Mouse (Mus musculus) thymus, postnatal 14 days (tissue): Measurements from ENCODE around the gene Pip5k1b.
A peak's percentile ranks its signal among the peaks of the same experiment; 100 is the strongest.
"Not testable (repeated sequence)": the region's sequence is repeated elsewhere in the genome, so short reads cannot be mapped to it uniquely, and the experiment has no call there.

Experiments used
- DNase-seq: peaks from one replicate; pipeline ENCODE4 v3.0.0; 2021

The Pip5k1b gene

GRCm38 (mm10) chr19:24555466-24555903 is at the start of gene Pip5k1b:
Pip5k1b (minus strand) TSS chr19:24555872.
- peak; percentile 85 for DNase-seq

DNA sequence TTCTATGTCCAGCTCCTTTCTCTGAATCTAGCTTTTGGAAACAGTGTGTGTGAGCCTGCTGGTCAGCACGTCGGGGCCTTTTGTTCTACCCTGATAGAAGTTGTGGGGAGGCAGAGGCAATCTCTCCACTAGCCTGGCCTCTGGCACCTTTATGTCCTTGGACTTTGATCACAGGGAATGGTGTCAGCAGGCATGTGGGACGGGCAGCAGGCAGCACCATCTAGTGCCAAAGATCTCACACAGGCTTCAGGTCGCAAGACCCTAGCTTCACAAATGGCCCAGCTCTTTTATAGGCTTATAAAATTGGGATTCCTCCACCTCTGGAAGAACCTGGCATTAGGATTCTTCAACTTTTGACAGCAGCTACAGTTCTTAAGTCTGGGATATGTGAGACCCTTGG is 48.4 kb upstream of the Pip5k1b start:
- DNase-seq, result no peak

GRCm38 (mm10) chr19:24603431-24603830 is 47.8 kb upstream of the Pip5k1b start:
- no peak for DNase-seq

DNA sequence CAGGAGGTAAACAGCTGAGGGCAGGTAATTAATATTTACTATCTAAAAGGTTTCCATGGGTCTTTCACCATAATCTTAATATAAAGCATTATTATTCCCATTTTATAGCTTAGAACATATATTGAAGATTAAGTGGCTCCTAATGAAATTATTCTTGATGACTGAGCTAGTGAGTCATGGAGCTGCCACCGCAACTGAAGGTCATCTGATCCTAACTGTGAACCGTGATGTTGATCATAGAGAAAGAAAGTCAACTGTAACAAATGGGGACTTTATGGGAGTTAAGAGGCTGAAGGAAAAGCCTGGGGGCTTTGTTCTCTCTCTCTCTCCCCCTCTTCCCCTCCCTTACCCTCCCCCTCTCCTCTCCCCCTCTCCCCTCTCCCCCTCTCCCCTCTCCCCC is 31.1 kb upstream of the Pip5k1b start:
- DNase-seq, result no peak

DNA sequence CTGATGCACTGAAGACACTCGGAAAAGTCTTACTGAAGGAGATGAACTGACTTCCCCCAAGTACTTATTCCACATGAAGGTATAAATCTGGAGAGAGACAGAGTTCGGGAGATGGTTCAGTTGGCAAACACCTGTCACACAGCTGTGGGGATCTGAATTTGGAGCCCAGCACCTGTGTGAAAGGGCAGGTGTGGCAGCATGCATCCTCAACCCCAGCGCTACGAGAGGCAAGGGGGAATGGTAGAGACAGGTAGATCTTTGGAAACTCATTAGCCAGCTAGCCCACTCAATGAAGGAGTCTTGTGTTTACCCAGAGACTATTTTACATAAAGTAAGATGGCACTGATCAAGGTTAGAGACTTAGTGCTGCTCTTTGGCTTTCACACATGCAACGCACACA is 29.5 kb upstream of the Pip5k1b start:
- no peak for DNase-seq

- DNase-seq, result no peak
Observed at GRCm38 (mm10) chr19:24583956-24584355, 28.3 kb upstream of the Pip5k1b start.

- no peak for DNase-seq
Observed at GRCm38 (mm10) chr19:24576125-24576524, 20.5 kb upstream of the Pip5k1b start.

DNA sequence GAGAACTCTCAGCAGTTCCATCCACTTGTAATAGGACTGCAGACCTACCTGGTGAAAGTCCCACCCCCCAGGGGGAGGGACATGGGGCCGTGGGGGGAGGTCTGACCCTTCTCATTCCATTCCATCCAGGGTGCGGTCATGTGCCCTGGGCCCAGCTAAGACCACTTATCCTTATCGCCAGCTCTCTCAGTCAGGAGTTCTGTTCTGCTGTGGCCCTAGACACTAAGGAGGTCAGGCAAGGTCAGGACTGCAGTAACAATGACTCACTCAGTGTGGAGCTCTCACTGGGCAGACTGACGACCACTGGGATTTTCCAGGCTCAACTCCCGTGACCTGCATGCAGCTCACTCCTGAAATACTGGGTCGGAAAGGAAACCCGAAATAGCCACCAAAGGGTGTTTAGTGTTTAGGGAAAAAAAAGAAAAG is 16.1 kb upstream of the Pip5k1b start:
- DNase-seq, result no peak

DNA sequence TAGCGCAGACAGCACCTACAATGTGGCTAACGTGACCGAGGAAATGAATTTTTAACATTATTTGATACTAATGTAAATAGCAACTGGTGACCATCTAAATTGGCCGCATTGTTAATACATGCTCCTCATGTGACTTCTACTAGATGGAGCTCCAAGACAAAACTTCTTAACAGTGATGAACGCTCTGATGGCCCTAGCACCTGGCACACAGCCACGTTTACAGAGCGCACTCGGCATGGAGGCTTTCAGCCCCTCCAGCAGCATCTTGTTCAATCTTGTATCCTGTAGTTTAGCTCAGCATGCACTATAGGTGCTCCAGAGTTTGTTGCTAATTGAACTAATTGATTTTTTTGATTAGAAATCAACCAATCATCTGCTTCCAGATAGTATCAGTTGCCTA is 15.3 kb upstream of the Pip5k1b start:
- no peak for DNase-seq

DNA sequence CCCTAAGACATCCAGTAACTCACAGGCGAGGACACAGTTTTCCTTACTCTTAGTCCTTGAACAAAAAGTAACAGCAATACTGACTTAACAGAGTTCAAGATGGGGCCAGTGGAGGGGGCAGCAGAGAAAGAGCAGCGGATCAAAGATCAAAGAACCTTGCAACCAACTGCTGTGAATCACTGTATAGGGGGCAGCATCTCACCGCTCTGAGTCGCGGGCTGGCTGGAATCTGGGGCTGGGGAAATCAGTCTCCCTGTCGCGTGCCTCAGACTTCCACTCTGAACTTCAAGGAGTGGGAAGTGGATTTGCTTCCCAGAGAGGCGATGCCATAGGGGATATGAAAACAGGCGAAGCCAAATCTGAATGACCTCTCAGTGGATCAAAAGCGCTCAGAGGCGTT is 1.8 kb upstream of the Pip5k1b start:
- DNase-seq, result peak; percentile 56

DNA sequence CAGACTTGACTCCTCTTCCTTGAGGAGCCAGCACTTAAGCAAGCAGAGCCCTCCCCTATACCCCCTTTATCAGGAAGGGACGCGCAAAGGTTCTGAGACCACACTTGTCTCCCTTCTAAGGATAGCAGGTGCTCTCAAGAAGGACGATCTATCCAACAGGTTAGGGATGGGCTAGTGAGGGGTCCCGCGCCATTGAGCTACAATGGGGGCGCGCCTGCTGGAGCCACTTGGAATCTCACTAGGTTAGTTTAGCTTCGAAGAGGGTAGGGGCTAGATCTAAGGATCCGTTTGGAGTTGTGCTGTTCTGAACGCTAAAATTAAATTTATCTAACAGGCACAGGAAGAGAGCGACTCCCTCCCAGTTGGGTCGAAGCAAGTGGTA is 904 bp upstream of the Pip5k1b start:
- DNase-seq, result peak; percentile 23

DNA sequence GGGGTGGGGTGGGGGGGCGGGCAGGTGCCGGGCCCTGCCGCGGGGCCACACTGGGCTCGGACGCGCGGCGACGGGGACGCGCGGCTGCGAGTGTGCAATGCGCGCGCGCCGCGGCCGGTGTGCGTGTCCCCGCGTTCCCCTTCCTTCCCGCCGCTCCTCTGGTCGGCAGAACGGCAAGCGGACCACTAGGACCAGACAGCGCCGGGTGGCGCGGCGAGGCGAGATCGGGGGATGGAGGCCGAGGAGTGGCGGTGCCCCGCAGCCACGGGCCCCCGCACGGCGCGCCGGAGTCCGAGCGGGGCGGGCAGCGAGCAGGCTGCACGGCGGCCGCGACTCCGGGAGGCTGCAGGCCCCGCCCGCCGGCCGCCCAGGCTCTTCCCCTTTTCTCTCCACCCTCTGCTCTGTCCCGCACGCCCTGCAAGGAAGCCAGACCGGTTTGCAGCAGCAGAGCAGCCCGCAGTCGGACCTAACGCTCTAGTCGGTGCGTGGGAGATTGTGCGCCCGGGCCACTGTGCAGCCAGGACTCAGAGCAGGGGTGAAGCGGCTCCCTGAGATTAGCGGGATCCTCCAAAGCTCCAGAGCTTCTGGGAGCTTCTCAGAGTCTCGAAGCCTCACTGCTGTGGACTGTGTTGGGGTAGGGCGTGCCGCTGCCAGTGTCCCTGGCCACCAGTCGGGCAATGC is 372 bp upstream of the Pip5k1b start:
- peak; percentile 66 for DNase-seq

DNA sequence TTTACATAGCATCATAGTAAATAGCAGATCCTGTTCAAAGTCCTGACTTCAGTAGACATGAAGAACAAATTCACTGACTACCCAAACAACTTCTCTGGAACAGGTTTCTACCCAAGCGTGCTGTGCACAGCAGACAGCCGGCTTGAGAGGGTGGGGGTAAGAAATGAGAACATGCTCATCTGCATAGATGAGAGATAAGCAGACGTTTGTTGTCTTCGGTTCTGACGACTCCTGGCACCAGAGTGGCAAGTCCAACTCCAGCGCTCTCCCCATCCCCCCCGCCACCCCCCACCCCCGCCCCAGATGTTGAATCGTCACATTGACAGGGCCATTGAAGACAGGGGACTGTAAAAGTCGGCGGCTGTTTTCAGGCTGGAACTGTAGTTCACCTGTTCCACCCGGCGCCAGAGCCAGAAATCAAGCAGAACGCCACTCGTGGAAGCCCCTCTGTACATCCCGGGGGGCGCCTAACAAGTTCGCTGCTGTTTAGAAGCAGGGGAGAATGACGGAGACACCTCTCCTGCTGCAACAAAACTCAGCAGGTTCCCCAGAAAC is 684 bp downstream of the Pip5k1b start:
- peak; percentile 52 for DNase-seq

- DNase-seq, result no peak
Observed at GRCm38 (mm10) chr19:24554425-24554824, 1.2 kb downstream of the Pip5k1b start.

GRCm38 (mm10) chr19:24553291-24554075 is 2.2 kb downstream of the Pip5k1b start:
- DNase-seq, result no peak

GRCm38 (mm10) chr19:24552641-24553040 is 3.0 kb downstream of the Pip5k1b start:
- not testable (repeated sequence) for DNase-seq

- no peak for DNase-seq
Observed at GRCm38 (mm10) chr19:24551196-24551954, 4.3 kb downstream of the Pip5k1b start.

DNA sequence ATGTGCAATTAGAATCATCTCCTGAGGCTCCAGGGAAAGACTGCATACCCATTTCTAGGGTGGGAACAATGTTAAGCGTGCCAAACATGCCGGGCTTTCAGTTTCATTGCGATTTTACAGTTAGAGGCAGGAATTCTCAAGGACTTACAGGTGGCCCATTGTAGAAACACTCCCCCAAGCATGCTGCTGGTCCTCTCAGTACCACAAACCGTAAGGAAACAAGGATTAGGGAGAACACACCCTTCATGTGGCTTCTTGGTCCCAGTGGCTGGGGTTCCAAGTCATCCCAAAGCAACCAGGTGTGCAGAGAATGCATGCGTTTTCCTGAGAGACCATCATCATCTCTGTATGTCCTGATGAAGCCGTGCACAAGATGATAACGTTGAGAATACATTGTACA is 4.9 kb downstream of the Pip5k1b start:
- no peak for DNase-seq

DNA sequence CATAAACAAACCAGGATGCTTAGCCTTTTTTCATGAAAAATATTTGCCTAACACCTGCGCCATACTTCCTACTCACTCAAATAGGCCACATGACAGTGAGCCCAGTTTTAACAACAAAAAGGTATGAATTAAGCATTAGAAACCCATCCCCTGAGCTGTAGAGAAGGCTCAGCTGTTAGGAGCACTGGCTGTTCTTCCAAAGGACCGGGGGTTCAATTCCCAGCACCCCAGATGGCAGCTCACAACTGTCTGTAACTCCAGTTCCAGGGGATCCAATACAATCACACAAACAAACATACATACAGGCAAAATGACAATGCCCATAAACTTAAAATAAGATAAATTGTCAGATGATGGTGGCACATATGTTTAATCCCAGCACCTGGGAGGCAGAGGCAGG is 5.7 kb downstream of the Pip5k1b start:
- DNase-seq, result no peak

DNA sequence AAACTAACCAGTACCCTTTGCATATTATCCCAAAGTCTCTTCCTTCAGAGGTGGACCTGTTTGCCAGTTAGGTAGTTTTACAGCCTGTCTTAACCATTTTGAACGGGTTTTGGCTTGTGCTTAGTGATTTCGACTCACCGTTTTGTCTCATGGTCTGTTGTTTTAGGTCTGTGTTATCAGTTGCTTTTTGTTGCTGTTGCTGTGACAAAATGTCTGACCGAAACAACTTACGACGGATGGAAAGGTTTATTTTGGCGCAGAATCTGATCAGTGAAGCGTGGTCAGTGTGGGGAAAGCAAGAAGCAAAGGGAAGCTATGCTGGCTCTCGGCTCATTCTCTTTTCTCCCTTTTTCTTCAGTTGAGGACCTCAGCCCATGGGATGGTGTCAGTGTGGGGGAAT is 7.3 kb downstream of the Pip5k1b start:
- DNase-seq, result no peak

DNA sequence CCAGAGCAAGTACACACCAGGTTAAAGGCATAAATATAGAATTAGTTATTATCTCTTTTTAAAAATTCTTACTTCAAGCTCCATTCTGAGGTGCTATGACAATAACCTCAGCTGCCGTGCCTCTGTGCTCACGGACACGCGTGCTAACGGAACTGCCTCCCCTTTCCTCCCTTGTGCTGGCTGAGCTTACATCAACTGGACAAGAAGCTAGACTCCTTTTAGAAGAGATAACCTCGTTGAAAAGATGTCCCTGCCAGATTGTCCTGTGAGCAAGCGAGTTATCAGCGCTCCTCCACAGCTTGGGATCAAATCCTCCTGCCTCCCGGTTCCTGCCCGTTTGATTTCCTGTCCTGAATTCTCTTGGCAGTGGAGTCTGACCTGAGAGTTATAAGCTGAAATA is 9.5 kb downstream of the Pip5k1b start:
- no peak for DNase-seq

- DNase-seq, result no peak
Observed at GRCm38 (mm10) chr19:24543386-24544350, 12.0 kb downstream of the Pip5k1b start.
